Mouse (Mus musculus) CD4-positive, CD25-positive, alpha-beta regulatory T cell, adult 4 months (primary cell): Measurements from ENCODE around the gene Plekhg2. TPM values are rescaled to one million over a fixed set of nuclear protein-coding genes. Genes with fewer than 3 reads are reported as not detected.

ENCODE experiments used
- ATAC-seq: one replicate; pipeline ENCODE4 v1.8.0; 2017
- polyA plus RNA-seq, 2 experiments: library from polyadenylated mRNA; unstranded; fragments of 100-300 nt; shearing (Covaris generic); gene quantifications; one replicate each; pipeline ENCODE4 v1.2.1; 2017

Gene Plekhg2
- polyA plus RNA-seq, 2 experiments from 2014 or later, result 65.5 to 110 TPM

- ATAC-seq, result no peak
These were observed 37.9 kb downstream of the Plekhg2 start for GRCm38 (mm10) chr7:28334534-28334933.

- ATAC-seq, result no peak
These were observed 44.1 kb downstream of the Plekhg2 start for GRCm38 (mm10) chr7:28328260-28328659.

- no peak for ATAC-seq
These were observed 45.9 kb downstream of the Plekhg2 start for GRCm38 (mm10) chr7:28326457-28326856.

- ATAC-seq, result no peak
These were observed 47.1 kb downstream of the Plekhg2 start for GRCm38 (mm10) chr7:28325293-28325692.

- no peak for ATAC-seq
These were observed 50.3 kb downstream of the Plekhg2 start for GRCm38 (mm10) chr7:28321974-28322720.

- no peak for ATAC-seq
These were observed 53.7 kb downstream of the Plekhg2 start for GRCm38 (mm10) chr7:28318714-28319113.

GRCm38 (mm10) chr7:28318036-28318435 is 54.4 kb downstream of the Plekhg2 start:
- no peak for ATAC-seq

GRCm38 (mm10) chr7:28311926-28312543 is 60.4 kb downstream of the Plekhg2 start, which contains the start of gene Timm50:
Gene Timm50, minus strand, starts transcription at chr7:28312072.
- peak; percentile 99 for ATAC-seq

GRCm38 (mm10) chr7:28311151-28311925 is 61.1 kb downstream of the Plekhg2 start:
- ATAC-seq, result peak; percentile 26

- no peak for ATAC-seq
These were observed 62.7 kb downstream of the Plekhg2 start for GRCm38 (mm10) chr7:28309737-28310136.

Other genes starting within 250 kb of the Plekhg2 start
- not detected for gene 9530053A07Rik, start 243.1 kb downstream of the Plekhg2 start, polyA plus RNA-seq
- 10 to 100 TPM; 53.5 to 57.0 TPM for gene Fbl, start 202.9 kb downstream of the Plekhg2 start, polyA plus RNA-seq
- gene Dyrk1b, start 193.1 kb downstream of the Plekhg2 start, polyA plus RNA-seq, result under 1 TPM; 0.54 to 0.63 TPM
- under 1 TPM in 1 of 2 experiments, not detected in 1; 0.62 TPM for gene Eid2, start 104.7 kb downstream of the Plekhg2 start, polyA plus RNA-seq
- gene Eid2b, start 94.9 kb downstream of the Plekhg2 start, polyA plus RNA-seq, result 1 to 10 TPM in 1 of 2 experiments, under 1 TPM in 1; 0.94 to 1.8 TPM
- gene Selenov, start 81.4 kb downstream of the Plekhg2 start, polyA plus RNA-seq, result not detected
- not detected for gene Dll3, start 70.4 kb downstream of the Plekhg2 start, polyA plus RNA-seq
- 10 to 100 TPM; 35.3 to 36.3 TPM for gene Timm50, start 60.5 kb downstream of the Plekhg2 start, polyA plus RNA-seq
- 100 to 1,000 TPM; 121 to 229 TPM for gene Supt5, start 33.9 kb downstream of the Plekhg2 start, polyA plus RNA-seq
- gene Rps16, start 21.9 kb downstream of the Plekhg2 start, polyA plus RNA-seq, result 1,000 to 10,000 TPM; 1,259 to 1,457 TPM
- 100 to 1,000 TPM; 156 to 341 TPM for gene Zfp36, start 7.7 kb upstream of the Plekhg2 start, polyA plus RNA-seq
- gene Med29, start 20.1 kb upstream of the Plekhg2 start, polyA plus RNA-seq, result 10 to 100 TPM; 25.8 to 27.5 TPM
- 10 to 100 TPM; 55.6 to 71.0 TPM for gene Paf1, start 20.4 kb upstream of the Plekhg2 start, polyA plus RNA-seq
- gene Gmfg, start 64.8 kb upstream of the Plekhg2 start, polyA plus RNA-seq, result 100 to 1,000 TPM; 406 to 454 TPM
- not detected for gene Lrfn1, start 79.4 kb upstream of the Plekhg2 start, polyA plus RNA-seq
- gene Ifnl2, start 137.9 kb upstream of the Plekhg2 start, polyA plus RNA-seq, result not detected
- gene Ifnl3, start 150.2 kb upstream of the Plekhg2 start, polyA plus RNA-seq, result not detected
- gene Sycn, start 168.3 kb upstream of the Plekhg2 start, polyA plus RNA-seq, result not detected
- gene Nccrp1, start 174.7 kb upstream of the Plekhg2 start, polyA plus RNA-seq, result not detected
- 1 to 10 TPM; 7.4 to 7.5 TPM for gene Samd4b, start 225.5 kb upstream of the Plekhg2 start, polyA plus RNA-seq
- gene Pak4, start 225.6 kb upstream of the Plekhg2 start, polyA plus RNA-seq, result 1 to 10 TPM; 1.9 to 2.1 TPM